25 mouse cellular contexts compared by ENCODE assay signal in genomic region chr6:135212666-135213065, GRCm38 (mm10). TPM values are rescaled to one million over a fixed set of nuclear protein-coding genes. Genes with fewer than 3 reads are reported as not detected.
DNase-seq lines count a peak whose midpoint lies in the region; ATAC-seq lines count a peak whose summit lies in the region.
"Had no signal": no experiment of that assay in that cellular context is flagged by ENCODE, and none has a peak within 500 bp of the region (broad histone marks: within the 10 kb centered on the region; RNA-seq: fewer than 3 reads in every experiment).

No protein-coding gene starts in this region.

- no peak for ATAC-seq in activated CD4-positive, CD25-positive, alpha-beta regulatory T cell, adult 4 months
- ATAC-seq in megakaryocyte-erythroid progenitor cell, adult 5-6 weeks (replicated peaks; ENCODE audit: low FRiP score, low TSS enrichment, poor library complexity, severe bottlenecking) = no peak
- ATAC-seq: CD4-positive, CD25-positive, alpha-beta regulatory T cell, adult 4 months; Patski had no signal

- DNase-seq in retina, adult 2 months (ENCODE audit: low read depth, low spot score) = peak; percentile 42
- DNase-seq in retina, embryonic 14.5 days (ENCODE audit: low spot score) = peak; percentile 43
- DNase-seq in retina, postnatal 1 day = peak; percentile 87
- peak; percentile 53 for DNase-seq in retina, postnatal 7 days (ENCODE audit: low read depth, low spot score)
- no peak for DNase-seq in adrenal gland, postnatal 4 days (ENCODE audit: low spot score in 2 of 2)
- DNase-seq in cerebellum, postnatal 25 days = no peak
- DNase-seq: adrenal gland, adult 2 months; adrenal gland, adult 8-10 months; adrenal gland, postnatal 10 days; adrenal gland, postnatal 14 days; adrenal gland, postnatal 25 days; adrenal gland, postnatal 36 days; B cell, adult 2 months; cerebellum, adult 11 months; cerebellum, adult 11-12 months; cerebellum, adult 18-20 months; cerebellum, adult 2 months had no signal

RNA-seq across cellular contexts. Expression of gene Hebp1, which starts 14.8 kb away (rescaled TPM):
- total RNA-seq in adrenal gland, postnatal 4 days (2021) = 10 to 100 TPM; 41.4 to 43.6 TPM
- polyA plus RNA-seq in activated CD4-positive, CD25-positive, alpha-beta regulatory T cell, adult 4 months (2017; shearing (Covaris generic)) = 1 to 10 TPM in 1 of 2 experiments, under 1 TPM in 1; 0.42 to 2.4 TPM
- total RNA-seq in megakaryocyte-erythroid progenitor cell, adult 5-6 weeks (2014; fragmentation: Nextera tagmentation) = 109 and 112 TPM in 2 replicates
- 109 and 149 TPM in 2 replicates for total RNA-seq in megakaryocyte-erythroid progenitor cell, adult 5-6 weeks (2017)
- total RNA-seq: CH12.LX had no signal

RNA-seq across cellular contexts. Expression of gene Fam234b, which starts 14.9 kb away (rescaled TPM):
- total RNA-seq in adrenal gland, postnatal 4 days (2021) = 10 to 100 TPM; 40.8 to 44.7 TPM
- 10 to 100 TPM; 23.6 to 23.8 TPM for polyA plus RNA-seq in activated CD4-positive, CD25-positive, alpha-beta regulatory T cell, adult 4 months (2017; shearing (Covaris generic))
- total RNA-seq in megakaryocyte-erythroid progenitor cell, adult 5-6 weeks (2014; fragmentation: Nextera tagmentation) = 57.4 and 66.3 TPM in 2 replicates
- 32.6 and 51.1 TPM in 2 replicates for total RNA-seq in megakaryocyte-erythroid progenitor cell, adult 5-6 weeks (2017)

RNA-seq across cellular contexts. Expression of gene Gsg1, which starts 41.5 kb away (rescaled TPM):
- not detected for total RNA-seq in adrenal gland, postnatal 4 days (2021)
- polyA plus RNA-seq in activated CD4-positive, CD25-positive, alpha-beta regulatory T cell, adult 4 months (2017; shearing (Covaris generic)) = not detected
- total RNA-seq in megakaryocyte-erythroid progenitor cell, adult 5-6 weeks (2014; fragmentation: Nextera tagmentation) = not detected in 2 replicates
- total RNA-seq in megakaryocyte-erythroid progenitor cell, adult 5-6 weeks (2017) = not detected in 2 replicates
- total RNA-seq: adrenal gland, adult 18-20 months; adrenal gland, adult 2 months; adrenal gland, adult 8-10 months; adrenal gland, postnatal 10 days; adrenal gland, postnatal 14 days; adrenal gland, postnatal 25 days; adrenal gland, postnatal 36 days; CH12.LX; G1E; MEL had no signal
- polyA plus RNA-seq: CD4-positive, CD25-positive, alpha-beta regulatory T cell, adult 4 months; G1E had no signal

Comparison
In these comparisons a context has a peak if more than half of its experiments do, and no peak if none do; other contexts are left out.
1. DNase-seq: peak in retina, adult 2 months (single experiment), retina, embryonic 14.5 days (single experiment), retina, postnatal 1 day (single experiment) and retina, postnatal 7 days (single experiment); none in adrenal gland, postnatal 4 days (0 of 2) and cerebellum, postnatal 25 days (0 of 2).